Mouse (Mus musculus) forebrain, postnatal 0 days (tissue): ENCODE data around the gene Arhgap6. TPM values are rescaled to one million over a fixed set of nuclear protein-coding genes. Genes with fewer than 3 reads are reported as not detected.
A peak's percentile ranks its signal among the peaks of the same experiment; 100 is the strongest.

Experiments
- ATAC-seq: fragments of 200-750 bp; cut with Nextera tagmentation; 2 replicates; pipeline ENCODE4 v1.8.0; 2017; ENCODE audit warnings: mild to moderate bottlenecking, moderate library complexity
- DNase-seq: peaks from one replicate; pipeline ENCODE4 v3.0.0-alpha.2; 2015
- H3K27ac ChIP-seq: fragments of 300-500 bp; sonication (generic); 2 replicates; pipeline ENCODE4 v1.5.1; 2014; ENCODE audit warnings: low read depth, mild to moderate bottlenecking, antibody characterized with exemption, low read length, moderate library complexity, mixed read lengths
- H3K27me3 ChIP-seq: fragments of 300-500 bp; sonication (generic); 2 replicates; pipeline ENCODE4 v1.6.1; 2014; ENCODE audit warnings: mild to moderate bottlenecking, low read length, mixed read lengths; ENCODE audit not compliant: insufficient read depth
- H3K36me3 ChIP-seq: fragments of 300-500 bp; sonication (generic); 2 replicates; pipeline ENCODE4 v1.6.1; 2014; ENCODE audit warnings: mild to moderate bottlenecking, moderate library complexity; ENCODE audit not compliant: insufficient read depth
- H3K4me1 ChIP-seq: fragments of 300-500 bp; sonication (generic); 2 replicates; pipeline ENCODE4 v1.6.1; 2014; ENCODE audit warnings: antibody characterized with exemption; ENCODE audit not compliant: insufficient read depth
- H3K4me2 ChIP-seq: fragments of 300-500 bp; sonication (generic); 2 replicates; pipeline ENCODE4 v1.6.1; 2014; ENCODE audit warnings: low read depth, mild to moderate bottlenecking, moderate library complexity
- H3K4me3 ChIP-seq: fragments of 300-500 bp; sonication (generic); 2 replicates; pipeline ENCODE4 v1.5.1; 2014; ENCODE audit warnings: low read depth, low read length, mixed read lengths
- H3K9ac ChIP-seq: fragments of 300-500 bp; sonication (generic); 2 replicates; pipeline ENCODE4 v1.6.1; 2014; ENCODE audit warnings: mild to moderate bottlenecking
- H3K9me3 ChIP-seq: fragments of 300-500 bp; sonication (generic); 2 replicates; pipeline ENCODE4 v1.6.1; 2016; ENCODE audit warnings: low read length
- CTCF ChIP-seq: sonication (generic); IDR thresholded peaks from 2 replicates; pipeline ENCODE4 v1.5.1; 2016; ENCODE audit warnings: antibody characterized with exemption, control low read depth, low read depth
- WGBS: fragments of 180-500 bp; shearing (Covaris S2); extraction: QIAGEN DNeasy Blood & Tissue Kit; methylation state at CpG from one replicate; pipeline ENCODE4 v1.1.7; 2014; 5-methylcytosine and 5-hydroxymethylcytosine counted together
- polyA plus RNA-seq: library from polyadenylated mRNA; unstranded; fragments of >200 nt; fragmentation: Nextera tagmentation; extraction: Ambion mirVana; gene quantifications from 2 replicates; pipeline ENCODE4 v1.2.1, GENCODE M21; 2015
- total RNA-seq: library from RNA; depleted of rRNA; stranded (reverse); fragments of >200 nt; gene quantifications from 2 replicates; pipeline ENCODE4 v1.2.3, GENCODE M21; 2014

Arhgap6 gene
- total and polyA plus RNA-seq, 2 experiments from 2014 or later = 1.3 to 4.0 TPM

DNA sequence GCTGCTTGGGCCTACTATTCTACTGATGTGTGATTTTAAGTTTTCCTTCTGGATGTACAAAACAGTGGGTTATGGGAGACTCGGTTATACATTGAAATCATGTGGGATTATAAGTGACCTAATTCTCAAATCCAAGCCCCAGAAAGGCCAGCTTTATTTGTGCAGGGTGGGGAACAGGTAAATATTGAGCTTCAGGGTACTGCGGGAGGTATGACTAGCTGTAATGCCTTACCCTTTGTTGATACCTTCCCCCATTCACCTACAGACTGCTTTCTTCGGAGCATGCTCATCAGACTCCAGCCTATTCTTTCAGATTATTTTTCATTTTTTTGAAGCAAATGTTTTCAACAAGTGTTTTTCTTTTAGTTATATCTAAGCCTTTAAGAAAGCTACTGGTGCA is 286.7 kb downstream of the Arhgap6 start:
- Histone ChIP-seq H3K9ac (no peak overlapping the region), H3K4me3 (no peak overlapping the region), H3K4me1 (no peaks in the 10 kb centered on the region), H3K4me2 (no peak overlapping the region), H3K27me3 (no peaks in the 10 kb centered on the region), H3K9me3 (no peaks in the 10 kb centered on the region), H3K27ac (no peak overlapping the region), H3K36me3 (no peaks in the 10 kb centered on the region)
- ATAC-seq (no peak), DNase-seq (no peak)
- no peak for TF ChIP-seq CTCF
- WGBS = 93% methylated on average over 3 of the region's 3 CpGs

DNA sequence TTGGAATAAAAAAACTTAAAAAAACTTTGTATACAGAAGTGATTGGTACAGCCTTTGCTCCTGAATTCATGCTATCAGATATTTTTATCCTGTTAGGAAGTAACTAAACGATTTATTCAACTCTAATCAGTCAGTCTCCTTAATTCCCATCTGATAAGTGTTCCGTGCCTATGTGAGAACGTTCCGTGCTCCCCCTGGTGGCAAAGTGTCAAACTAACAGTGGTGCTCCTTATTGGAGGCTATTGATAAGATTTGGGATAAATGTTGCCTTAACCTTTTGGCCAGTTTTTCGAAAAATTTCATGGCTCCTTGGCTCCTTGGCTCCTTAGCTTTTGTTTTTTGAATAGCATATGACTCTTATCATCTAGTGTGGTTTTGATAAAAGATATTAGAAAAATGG is 291.0 kb downstream of the Arhgap6 start:
- no peak for ATAC-seq
- no peaks in the 10 kb centered on the region for H3K9me3 ChIP-seq
- H3K27me3 ChIP-seq = no peaks in the 10 kb centered on the region
- H3K4me1 ChIP-seq = no peaks in the 10 kb centered on the region
- no peaks in the 10 kb centered on the region for H3K36me3 ChIP-seq
- TF ChIP-seq CTCF = peak; percentile 69
- H3K4me2 ChIP-seq = no peak overlapping the region
- WGBS = 10% methylated on average over 5 of the region's 5 CpGs
- no peak overlapping the region for H3K27ac ChIP-seq
- peak; percentile 45 for DNase-seq
- H3K4me3 ChIP-seq = no peak overlapping the region
- no peak overlapping the region for H3K9ac ChIP-seq

DNA sequence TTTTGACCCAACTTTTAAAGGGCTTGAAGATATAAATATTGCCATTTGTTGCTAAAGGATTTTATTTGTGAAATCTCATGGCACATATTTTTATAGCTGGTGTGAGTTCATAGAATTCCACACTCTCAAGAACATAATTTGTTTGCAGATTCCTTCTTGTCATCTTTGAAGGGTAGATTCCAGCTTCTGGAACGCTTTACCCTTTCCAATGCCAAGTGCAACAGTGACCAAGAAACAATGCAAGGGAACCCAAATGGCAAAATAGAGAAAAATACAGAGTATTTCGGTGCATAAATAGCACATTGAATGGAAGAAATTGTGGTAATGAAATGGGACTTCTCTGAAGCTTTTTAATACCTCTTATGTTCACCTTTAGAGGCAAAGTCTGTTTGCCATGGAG is 294.3 kb downstream of the Arhgap6 start:
- Histone ChIP-seq H3K4me2 (no peak overlapping the region), H3K27ac (no peak overlapping the region), H3K9me3 (no peaks in the 10 kb centered on the region), H3K4me1 (no peaks in the 10 kb centered on the region), H3K27me3 (no peaks in the 10 kb centered on the region), H3K4me3 (no peak overlapping the region), H3K36me3 (no peaks in the 10 kb centered on the region), H3K9ac (no peak overlapping the region)
- no peak for TF ChIP-seq CTCF
- 69% methylated on average over 2 of the region's 2 CpGs for WGBS
- ATAC-seq (no peak), DNase-seq (no peak)

DNA sequence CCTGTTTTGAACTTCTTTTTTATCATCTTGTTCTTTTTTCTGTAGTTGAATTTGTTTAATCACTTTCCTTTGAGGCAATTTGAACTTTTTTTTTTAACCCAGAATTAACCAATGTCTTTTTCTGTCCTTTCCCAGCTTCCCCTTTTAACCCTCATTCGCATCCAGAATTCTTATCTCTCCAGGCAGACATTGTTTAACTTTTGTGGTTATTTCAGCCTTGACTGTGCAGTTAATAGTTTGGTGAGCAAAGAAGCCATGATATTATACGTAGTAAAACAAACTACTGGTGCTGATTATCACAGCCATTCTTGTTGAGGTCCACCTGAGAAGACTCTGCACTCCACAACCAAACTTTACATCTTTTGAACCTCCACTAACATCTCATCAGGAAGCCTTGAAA is 299.7 kb downstream of the Arhgap6 start:
- H3K36me3 ChIP-seq = no peaks in the 10 kb centered on the region
- 85% methylated on average over 2 of the region's 2 CpGs for WGBS
- ATAC-seq (no peak), DNase-seq (no peak)
- no peak overlapping the region for H3K4me2 ChIP-seq
- H3K4me1 ChIP-seq = no peaks in the 10 kb centered on the region
- H3K27me3 ChIP-seq = no peaks in the 10 kb centered on the region
- H3K27ac ChIP-seq = no peak overlapping the region
- no peak overlapping the region for H3K4me3 ChIP-seq
- no peak for TF ChIP-seq CTCF
- no peaks in the 10 kb centered on the region for H3K9me3 ChIP-seq
- no peak overlapping the region for H3K9ac ChIP-seq

- no peaks in the 10 kb centered on the region for H3K9me3 ChIP-seq
- no peak overlapping the region for H3K9ac ChIP-seq
- DNase-seq = no peak
- no peak for TF ChIP-seq CTCF
- no peak for ATAC-seq
- no peak overlapping the region for H3K4me2 ChIP-seq
- H3K4me3 ChIP-seq = no peak overlapping the region
- H3K36me3 ChIP-seq = no peaks in the 10 kb centered on the region
- no peak overlapping the region for H3K27ac ChIP-seq
- H3K27me3 ChIP-seq = no peaks in the 10 kb centered on the region
- H3K4me1 ChIP-seq = no peaks in the 10 kb centered on the region
Measured at GRCm38 (mm10) chrX:169095584-169095983, 300.7 kb downstream of the Arhgap6 start.

- no peaks in the 10 kb centered on the region for H3K27me3 ChIP-seq
- no peak overlapping the region for H3K9ac ChIP-seq
Measured at GRCm38 (mm10) chrX:169102665-169103064, 307.8 kb downstream of the Arhgap6 start.

DNA sequence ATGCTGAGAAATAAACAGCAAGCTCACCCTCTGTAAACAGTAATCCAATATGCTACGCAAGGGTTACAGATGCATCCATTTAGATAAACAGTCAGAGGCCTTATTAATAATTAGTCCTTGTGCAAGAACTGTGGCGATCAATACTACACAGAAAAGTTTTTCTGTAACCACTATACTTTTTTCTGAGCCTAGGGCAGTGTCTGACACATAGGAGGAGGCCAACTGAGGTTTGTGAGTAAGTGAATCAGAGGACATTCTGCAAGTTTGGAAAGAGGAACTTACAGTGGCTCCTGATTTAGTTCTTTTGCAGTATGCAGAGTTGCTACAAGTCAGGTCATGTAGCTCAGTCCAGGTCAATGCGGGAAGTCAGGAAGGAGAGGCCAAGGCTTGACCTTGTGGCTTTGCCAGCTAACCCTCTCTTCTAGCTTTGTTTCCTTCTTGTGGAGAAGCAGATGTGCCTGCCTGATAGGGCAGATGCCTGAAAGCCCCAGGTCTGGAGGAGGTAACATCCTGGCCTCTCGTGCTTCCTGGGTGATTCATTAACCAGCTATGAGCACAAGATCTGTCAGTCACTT is 311.2 kb downstream of the Arhgap6 start:
- no peaks in the 10 kb centered on the region for H3K36me3 ChIP-seq
- H3K27me3 ChIP-seq = no peaks in the 10 kb centered on the region
- DNase-seq (no peak), ATAC-seq (no peak)
- no peak for TF ChIP-seq CTCF
- H3K4me2 ChIP-seq = no peak overlapping the region
- no peak overlapping the region for H3K27ac ChIP-seq
- no peaks in the 10 kb centered on the region for H3K9me3 ChIP-seq
- H3K9ac ChIP-seq = no peak overlapping the region
- 80% methylated on average over 4 of the region's 4 CpGs for WGBS
- no peaks in the 10 kb centered on the region for H3K4me1 ChIP-seq
- H3K4me3 ChIP-seq = no peak overlapping the region

More at GRCm38 (mm10) chrX:169102665-169103064, 307.8 kb downstream of the Arhgap6 start:
- no peak for DNase-seq
- no peak overlapping the region for H3K4me2 ChIP-seq
- no peak for TF ChIP-seq CTCF
- H3K36me3 ChIP-seq = no peaks in the 10 kb centered on the region
- no peak for ATAC-seq
- no peaks in the 10 kb centered on the region for H3K9me3 ChIP-seq
- no peaks in the 10 kb centered on the region for H3K4me1 ChIP-seq
- H3K27ac ChIP-seq = no peak overlapping the region
- no peak overlapping the region for H3K4me3 ChIP-seq
- 80% methylated on average over 1 of the region's 1 CpGs for WGBS

GRCm38 (mm10) chrX:169107372-169107771 is 312.5 kb downstream of the Arhgap6 start:
- 77% methylated on average over 2 of the region's 2 CpGs for WGBS
- Histone ChIP-seq H3K4me2 (no peak overlapping the region), H3K27ac (no peak overlapping the region), H3K4me3 (no peak overlapping the region), H3K27me3 (no peaks in the 10 kb centered on the region), H3K36me3 (no peaks in the 10 kb centered on the region), H3K9ac (no peak overlapping the region), H3K9me3 (no peaks in the 10 kb centered on the region), H3K4me1 (no peaks in the 10 kb centered on the region)
- ATAC-seq = no peak
- no peak for DNase-seq
- TF ChIP-seq CTCF = no peak
